Mouse (Mus musculus): ENCODE measurements around the gene Btn1a1. TPM values are rescaled to one million over a fixed set of nuclear protein-coding genes. Genes with fewer than 3 reads are reported as not detected.

Gene Btn1a1
- total RNA-seq, 1 experiment: 0.62 TPM

GRCm38 (mm10) chr13:23425505-23425904 lies 40.2 kb downstream of the Btn1a1 start:
- H3K36me3 ChIP-seq (ENCODE audit: control insufficient read depth, insufficient read depth, low read length, poor library complexity, severe bottlenecking): peaks cover 20% of the 10 kb centered on the region
- in situ Hi-C loops (cut with MboI; ENCODE audit: low sequenced_read_pairs in 2 of 2, unreplicated experiment in 2 of 2): loop anchor here (5.0 to 25.0 kb wide), 2 partner anchors 92 to 1513 kb away; no protein-coding TSS in a partner anchor
- H3K9me3 ChIP-seq (ENCODE audit: control insufficient read depth, insufficient read depth, low read depth, low read length): no peaks in the 10 kb centered on the region
- TF ChIP-seq MAFK (IDR thresholded peaks at IDR 0.05; ENCODE audit: insufficient read depth, low read depth, low read length) (peak; percentile 70; the same call in 1 of the 2 replicates), CHD2 (IDR thresholded peaks at IDR 0.05; ENCODE audit: low read depth, low read length) (no peak), ZNF384 (IDR thresholded peaks at IDR 0.05; ENCODE audit: low read depth, low read length) (no peak), HCFC1 (IDR thresholded peaks at IDR 0.05; ENCODE audit: borderline replicate concordance, insufficient read depth, low read length) (no peak), ZC3H11A (IDR thresholded peaks at IDR 0.05; ENCODE audit: borderline replicate concordance, low read depth, low read length) (no peak)
- DNase-seq (ENCODE audit: low read depth, low spot score): no peak
- H3K9ac ChIP-seq (ENCODE audit: insufficient read depth, low read depth, low read length, poor library complexity, severe bottlenecking): no peak overlapping the region
- peaks cover 0 to 11% of the 10 kb centered on the region in 2 experiments; a peak in 1 of 4 replicates for H3K4me1 ChIP-seq (ENCODE audit: control insufficient read depth in 2 of 2, insufficient read depth in 2 of 2, low read length in 2 of 2, poor library complexity in 1 of 2)
- H3K4me3 ChIP-seq (ENCODE audit: insufficient read depth in 1 of 2, low read depth in 1 of 2, low read length in 2 of 2, poor library complexity in 1 of 2, severe bottlenecking in 1 of 2): peak overlapping the region; percentile 24 to 97; a peak in 3 of 4 replicates
- no peak overlapping the region for H3K27ac ChIP-seq (ENCODE audit: insufficient read depth, low read depth, low read length, poor library complexity, severe bottlenecking)

GRCm38 (mm10) chr13:23424494-23425325 lies 41.0 kb downstream of the Btn1a1 start:
- H3K9me3 ChIP-seq (ENCODE audit: control insufficient read depth, insufficient read depth, low read depth, low read length): no peaks in the 10 kb centered on the region
- DNase-seq (ENCODE audit: low read depth, low spot score): no peak
- H3K36me3 ChIP-seq (ENCODE audit: control insufficient read depth, insufficient read depth, low read length, poor library complexity, severe bottlenecking): peaks cover 20% of the 10 kb centered on the region
- H3K9ac ChIP-seq (ENCODE audit: insufficient read depth, low read depth, low read length, poor library complexity, severe bottlenecking): peak overlapping the region; percentile 53; the same call in 1 of the 2 replicates
- peaks cover 0 to 11% of the 10 kb centered on the region in 2 experiments; a peak in 1 of 4 replicates for H3K4me1 ChIP-seq (ENCODE audit: control insufficient read depth in 2 of 2, insufficient read depth in 2 of 2, low read length in 2 of 2, poor library complexity in 1 of 2)
- no peak overlapping the region for H3K27ac ChIP-seq (ENCODE audit: insufficient read depth, low read depth, low read length, poor library complexity, severe bottlenecking)
- in situ Hi-C loops (cut with MboI; ENCODE audit: low sequenced_read_pairs in 2 of 2, unreplicated experiment in 2 of 2): loop anchor here (5.0 to 25.0 kb wide), 4 partner anchors 93 to 1562 kb away; partner anchors contain the start of genes Hist1h2ag (in 1 of the 2), Hist1h2ah (in 1 of the 2), Hist1h2bj (in 1 of the 2) and Hist1h2bk (in 1 of the 2)
- TF ChIP-seq ZC3H11A (IDR thresholded peaks at IDR 0.05; ENCODE audit: borderline replicate concordance, low read depth, low read length) (peak; percentile 54; the same call in 1 of the 2 replicates), HCFC1 (IDR thresholded peaks at IDR 0.05; ENCODE audit: borderline replicate concordance, insufficient read depth, low read length) (no peak)
- H3K4me3 ChIP-seq (ENCODE audit: insufficient read depth in 1 of 2, low read depth in 1 of 2, low read length in 2 of 2, poor library complexity in 1 of 2, severe bottlenecking in 1 of 2): peak overlapping the region; percentile 47 to 97

- no peak overlapping the region for H3K27ac ChIP-seq (ENCODE audit: insufficient read depth, low read depth, low read length, poor library complexity, severe bottlenecking)
- in situ Hi-C loops (cut with MboI; ENCODE audit: low sequenced_read_pairs in 2 of 2, unreplicated experiment in 2 of 2): loop anchor here in 1 of 2 experiments (25.0 kb wide), 2 partner anchors 1387 to 1562 kb away; partner anchors contain the start of genes Hist1h2ag, Hist1h2ah, Hist1h2bj and Hist1h2bk
- peak overlapping the region; percentile 61; the same call in 1 of the 2 replicates for H3K9ac ChIP-seq (ENCODE audit: insufficient read depth, low read depth, low read length, poor library complexity, severe bottlenecking)
- peak overlapping the region; percentile 72 to 97 for H3K4me3 ChIP-seq (ENCODE audit: insufficient read depth in 1 of 2, low read depth in 1 of 2, low read length in 2 of 2, poor library complexity in 1 of 2, severe bottlenecking in 1 of 2)
- H3K4me1 ChIP-seq (ENCODE audit: control insufficient read depth in 2 of 2, insufficient read depth in 2 of 2, low read length in 2 of 2, poor library complexity in 1 of 2): peaks cover 0 to 10% of the 10 kb centered on the region in 2 experiments; a peak in 1 of 4 replicates
- no peak for DNase-seq (ENCODE audit: low read depth, low spot score)
- no peaks in the 10 kb centered on the region for H3K9me3 ChIP-seq (ENCODE audit: control insufficient read depth, insufficient read depth, low read depth, low read length)
- TF ChIP-seq ZNF384 (IDR thresholded peaks at IDR 0.05; ENCODE audit: low read depth, low read length) (no peak), ZC3H11A (IDR thresholded peaks at IDR 0.05; ENCODE audit: borderline replicate concordance, low read depth, low read length) (no peak), HCFC1 (IDR thresholded peaks at IDR 0.05; ENCODE audit: borderline replicate concordance, insufficient read depth, low read length) (no peak), CHD2 (IDR thresholded peaks at IDR 0.05; ENCODE audit: low read depth, low read length) (no peak), MAFK (IDR thresholded peaks at IDR 0.05; ENCODE audit: insufficient read depth, low read depth, low read length) (no peak)
- peaks cover 20% of the 10 kb centered on the region for H3K36me3 ChIP-seq (ENCODE audit: control insufficient read depth, insufficient read depth, low read length, poor library complexity, severe bottlenecking)
Observed at GRCm38 (mm10) chr13:23424052-23424380, 41.7 kb downstream of the Btn1a1 start.

DNA sequence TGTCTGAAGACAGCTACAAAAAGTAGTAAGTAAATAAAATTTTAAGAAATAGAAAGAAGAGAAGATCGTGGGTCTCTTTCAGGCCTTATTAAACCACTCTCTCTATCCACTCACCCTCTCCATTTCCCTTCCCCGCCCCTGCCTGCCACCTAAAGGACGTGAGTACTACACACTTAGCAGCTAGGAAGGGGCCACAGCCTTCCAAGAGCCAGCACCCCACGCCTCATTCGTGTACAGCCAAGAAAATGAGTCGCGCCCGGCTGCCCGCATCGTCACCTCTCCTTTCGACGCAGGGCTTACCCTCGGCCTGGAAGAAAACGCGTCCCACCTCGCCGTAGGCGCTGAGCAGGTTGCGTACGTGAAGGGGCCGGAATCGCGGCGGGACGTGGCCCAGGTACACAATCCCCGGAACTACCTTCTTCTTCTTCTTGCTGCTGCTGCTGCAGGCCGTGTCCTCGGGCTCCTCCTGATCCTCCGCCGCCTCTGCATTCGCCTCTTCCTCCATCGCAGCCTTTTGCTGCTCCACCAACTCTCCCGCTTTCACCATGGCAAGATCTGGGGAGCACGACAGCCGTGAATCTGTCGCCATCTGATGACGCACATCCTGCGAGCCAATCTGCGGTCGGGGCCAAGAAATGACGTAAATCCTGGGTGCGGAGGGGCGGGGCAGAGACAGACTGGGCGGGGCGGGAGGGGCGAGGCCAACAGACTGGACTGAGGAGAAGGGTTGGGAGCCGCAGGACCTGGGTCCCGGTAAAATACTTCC lies 42.2 kb downstream of the Btn1a1 start, which contains the start of gene Abt1:
Gene Abt1, minus strand, starts transcription at position 581 of the 766 bp plus-strand sequence.
- H3K27ac ChIP-seq (ENCODE audit: insufficient read depth, low read depth, low read length, poor library complexity, severe bottlenecking): peak within 1 kb of the TSS; percentile 32; the same call in 1 of the 2 replicates

More for the DNA sequence above, 42.2 kb downstream of the Btn1a1 start, which contains the start of gene Abt1:
- in situ Hi-C loops (cut with MboI; ENCODE audit: low sequenced_read_pairs in 2 of 2, unreplicated experiment in 2 of 2): loop anchor here in 1 of 2 experiments (25.0 kb wide), 2 partner anchors 1386 to 1561 kb away; partner anchors contain the start of genes Hist1h2ag, Hist1h2ah, Hist1h2bj and Hist1h2bk
- peaks cover 20% of the 10 kb centered on the region for H3K36me3 ChIP-seq (ENCODE audit: control insufficient read depth, insufficient read depth, low read length, poor library complexity, severe bottlenecking)
- peak within 1 kb of the TSS; percentile 93 for H3K9ac ChIP-seq (ENCODE audit: insufficient read depth, low read depth, low read length, poor library complexity, severe bottlenecking)
- H3K4me3 ChIP-seq (ENCODE audit: insufficient read depth in 1 of 2, low read depth in 1 of 2, low read length in 2 of 2, poor library complexity in 1 of 2, severe bottlenecking in 1 of 2): peak within 1 kb of the TSS; percentile 95 to 97
- TF ChIP-seq HCFC1 (IDR thresholded peaks at IDR 0.05; ENCODE audit: borderline replicate concordance, insufficient read depth, low read length) (0 out of 2 replicates have a peak, but pooled peaks have one; percentile 47), MAFK (IDR thresholded peaks at IDR 0.05; ENCODE audit: insufficient read depth, low read depth, low read length) (no peak), ZC3H11A (IDR thresholded peaks at IDR 0.05; ENCODE audit: borderline replicate concordance, low read depth, low read length) (peak; percentile 41), ZNF384 (IDR thresholded peaks at IDR 0.05; ENCODE audit: low read depth, low read length) (no peak), CHD2 (IDR thresholded peaks at IDR 0.05; ENCODE audit: low read depth, low read length) (no peak)
- peak; percentile 96 for DNase-seq (ENCODE audit: low read depth, low spot score)
- peaks cover 0 to 9% of the 10 kb centered on the region in 2 experiments; a peak in 1 of 4 replicates for H3K4me1 ChIP-seq (ENCODE audit: control insufficient read depth in 2 of 2, insufficient read depth in 2 of 2, low read length in 2 of 2, poor library complexity in 1 of 2)
- no peaks in the 10 kb centered on the region for H3K9me3 ChIP-seq (ENCODE audit: control insufficient read depth, insufficient read depth, low read depth, low read length)
